Comparison of ENCODE assay signal across 8 mouse cellular contexts in the genomic region with DNA sequence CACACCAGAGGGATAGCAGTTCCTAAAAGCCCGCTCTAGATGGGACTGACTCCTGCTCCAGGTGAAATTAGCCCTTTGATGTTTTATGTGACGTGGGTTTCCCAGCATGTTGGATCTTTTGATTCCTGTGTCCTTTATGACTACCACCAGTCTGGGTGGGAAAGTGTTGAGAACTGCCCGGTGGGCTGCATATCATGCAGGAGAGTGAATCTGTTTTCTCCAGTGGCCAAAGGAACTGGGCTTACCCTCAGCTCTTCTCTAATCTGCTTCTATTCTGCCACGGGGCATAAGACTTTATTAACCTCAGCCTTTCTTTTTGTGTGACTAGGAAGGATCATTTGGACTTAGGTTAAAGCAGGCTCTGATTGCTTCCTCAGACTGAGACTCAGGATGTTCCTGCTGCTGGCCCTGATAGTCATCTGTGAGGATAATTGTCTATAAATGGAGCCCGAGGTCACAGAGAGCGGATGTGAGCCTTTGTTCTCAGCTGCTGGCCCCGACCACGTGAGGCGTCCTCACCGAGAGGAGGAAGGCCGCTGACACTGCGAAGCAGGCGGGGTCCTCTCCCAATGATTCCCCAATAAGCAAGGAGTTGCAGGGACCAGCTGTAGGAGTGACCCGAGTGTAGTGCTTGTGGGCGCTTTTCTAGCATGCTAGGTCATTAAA. TPM values are rescaled to one million over a fixed set of nuclear protein-coding genes. Genes with fewer than 3 reads are reported as not detected.
A peak's percentile ranks its signal among the peaks of the same experiment; 100 is the strongest.
DNase-seq lines count a peak whose midpoint lies in the region; ATAC-seq and TF ChIP-seq lines count a peak whose summit lies in the region.

No protein-coding gene starts in this region.

- H3K9ac ChIP-seq in liver, embryonic 12.5 days, result no peak overlapping the region
- peak overlapping the region; percentile 57 for H3K9ac ChIP-seq in midbrain, embryonic 16.5 days (ENCODE audit: low read depth, low read length)

- TF ChIP-seq POLR2A in bone marrow macrophage, adult 2 months (IDR thresholded peaks at IDR 0.05; ENCODE audit: borderline replicate concordance, low read depth, low read length), result no peak

- ATAC-seq in liver, embryonic 12.5 days, result peak; percentile 30
- ATAC-seq in midbrain, embryonic 16.5 days, result peak; percentile 69

- peak overlapping the region; percentile 55 for H3K4me3 ChIP-seq in bone marrow macrophage, adult 2 months (ENCODE audit: insufficient read depth, low read length)
- peak overlapping the region; percentile 67 for H3K4me3 ChIP-seq in liver, embryonic 12.5 days
- peak overlapping the region; percentile 69 for H3K4me3 ChIP-seq in midbrain, embryonic 16.5 days (ENCODE audit: low read depth, low read length)

- WGBS in liver, embryonic 12.5 days (ENCODE audit: insufficient replicate concordance), result 14% methylated on average over 15 of the region's 15 CpGs
- WGBS in midbrain, embryonic 16.5 days, result 5% methylated on average over 15 of the region's 15 CpGs

- peak overlapping the region; percentile 90 for H3K27ac ChIP-seq in bone marrow macrophage, adult 2 months (ENCODE audit: insufficient read depth, low read depth, low read length)
- peak overlapping the region; percentile 55 for H3K27ac ChIP-seq in liver, embryonic 12.5 days
- peak overlapping the region; percentile 81 for H3K27ac ChIP-seq in midbrain, embryonic 16.5 days (ENCODE audit: low read length)

- peak overlapping the region; percentile 93 for H3K4me2 ChIP-seq in liver, embryonic 12.5 days
- H3K4me2 ChIP-seq in midbrain, embryonic 16.5 days (ENCODE audit: low read length), result peak overlapping the region; percentile 73

- H3K9me3 ChIP-seq in liver, embryonic 12.5 days (replicated peaks), result no peaks in the 10 kb centered on the region
- H3K9me3 ChIP-seq in midbrain, embryonic 16.5 days (replicated peaks; ENCODE audit: control insufficient read depth, low read length, poor library complexity, severe bottlenecking), result no peaks in the 10 kb centered on the region

- TF ChIP-seq CTCF in bone marrow macrophage, adult 2 months (IDR thresholded peaks at IDR 0.05; ENCODE audit: low read depth, low read length), result no peak

- peaks cover 45% of the 10 kb centered on the region for H3K27me3 ChIP-seq in liver, embryonic 12.5 days (replicated peaks)
- H3K27me3 ChIP-seq in midbrain, embryonic 16.5 days (ENCODE audit: control insufficient read depth, insufficient read depth, low read depth, low read length), result no peaks in the 10 kb centered on the region

- H3K4me1 ChIP-seq in bone marrow macrophage, adult 2 months (ENCODE audit: control insufficient read depth, insufficient read depth, low read length), result peaks cover 32% of the 10 kb centered on the region
- peaks cover 36% of the 10 kb centered on the region for H3K4me1 ChIP-seq in liver, embryonic 12.5 days
- peaks cover 21% of the 10 kb centered on the region for H3K4me1 ChIP-seq in midbrain, embryonic 16.5 days (ENCODE audit: control insufficient read depth, insufficient read depth, low read length)

- peak; percentile 87 for DNase-seq in embryo, embryonic 10 days (ENCODE audit: low spot score)
- no peak for DNase-seq in embryo, embryonic 9.5 days (ENCODE audit: extremely low spot score)
- DNase-seq in gastrocnemius, postnatal 10 days, result peak; percentile 52
- DNase-seq in induced T-regulatory cell, adult 2 months (ENCODE audit: low read depth), result peak; percentile 25
- DNase-seq in thymus, postnatal 4 days, result peak; percentile 61

- no peaks in the 10 kb centered on the region for H3K36me3 ChIP-seq in liver, embryonic 12.5 days
- H3K36me3 ChIP-seq in midbrain, embryonic 16.5 days (ENCODE audit: control insufficient read depth, insufficient read depth, low read length), result no peaks in the 10 kb centered on the region

RNA-seq across cellular contexts. Expression of gene Rps6ka2, which starts 0.8 kb away (rescaled TPM):
- 3.3 and 4.0 TPM in 2 replicates for polyA plus RNA-seq in bone marrow macrophage, adult 2 months (2012; ENCODE audit: insufficient read depth, insufficient read length, missing spikeins)
- total RNA-seq in gastrocnemius, postnatal 10 days (2021), result 10 to 100 TPM; 42.5 to 45.1 TPM
- polyA plus RNA-seq in liver, embryonic 12.5 days (2016; fragmentation: Nextera tagmentation; extraction: Ambion mirVana), result 5.1 and 5.3 TPM in 2 replicates
- polyA plus RNA-seq in midbrain, embryonic 16.5 days (2015; fragmentation: Nextera tagmentation; extraction: Ambion mirVana), result 19.6 and 22.1 TPM in 2 replicates
